10 mouse cellular contexts compared by ENCODE assay signal in the genomic region with DNA sequence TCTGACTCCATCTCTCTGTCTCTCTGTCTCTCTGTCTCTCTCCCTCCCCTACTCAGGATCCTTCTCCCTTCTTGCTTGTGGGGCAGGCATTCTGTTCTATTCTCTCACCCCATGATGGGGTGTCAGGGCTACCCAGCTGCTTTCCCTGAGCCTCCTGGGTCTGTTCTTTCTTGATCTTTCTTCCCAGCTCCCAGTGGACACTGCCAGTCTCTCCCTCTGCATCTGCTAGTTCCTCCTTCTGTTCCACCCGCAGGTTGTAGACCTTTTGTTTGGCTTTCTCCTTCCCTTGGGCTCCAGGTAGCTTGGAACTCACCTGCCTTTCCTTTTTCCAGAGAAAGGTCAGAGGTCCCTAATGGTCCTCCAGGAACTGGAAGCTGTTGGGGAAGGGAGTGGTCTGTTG. TPM values are rescaled to one million over a fixed set of nuclear protein-coding genes. Genes with fewer than 3 reads are reported as not detected.
DNase-seq lines count a peak whose midpoint lies in the region; ATAC-seq and TF ChIP-seq lines count a peak whose summit lies in the region.
"Had no signal": no experiment of that assay in that cellular context is flagged by ENCODE, and none has a peak within 500 bp of the region (broad histone marks: within the 10 kb centered on the region; RNA-seq: fewer than 3 reads in every experiment).

No protein-coding gene starts in this region.

- H3ac ChIP-seq in myocyte (ENCODE audit: control insufficient read depth, insufficient read length), result no peak overlapping the region

- H3K79me2 ChIP-seq in myocyte (ENCODE audit: control insufficient read depth, insufficient read depth), result no peaks in the 10 kb centered on the region

- H3K36me3 ChIP-seq in kidney, embryonic 15.5 days, result peaks cover 30% of the 10 kb centered on the region
- H3K36me3 ChIP-seq in embryonic facial prominence, embryonic 15.5 days, result peaks cover 10% of the 10 kb centered on the region
- no peaks in the 10 kb centered on the region for H3K36me3 ChIP-seq in intestine, postnatal 0 days (ENCODE audit: control insufficient read depth, insufficient read depth)
- no peaks in the 10 kb centered on the region for H3K36me3 ChIP-seq in myocyte (ENCODE audit: control insufficient read depth, insufficient read depth)

- no peak for TF ChIP-seq POLR2A in myocyte (IDR thresholded peaks at IDR 0.05; ENCODE audit: insufficient read length, low read depth)

- 37% methylated on average over 1 of the region's 1 CpGs for WGBS in kidney, embryonic 15.5 days
- 50% methylated on average over 1 of the region's 1 CpGs for WGBS in embryonic facial prominence, embryonic 15.5 days
- WGBS in intestine, postnatal 0 days, result 28% methylated on average over 1 of the region's 1 CpGs

- TF ChIP-seq CTCF in intestine, postnatal 0 days (IDR thresholded peaks at IDR 0.05; ENCODE audit: low read depth), result no peak

- ATAC-seq in kidney, embryonic 15.5 days (replicated peaks; ENCODE audit: low FRiP score), result no peak
- no peak for ATAC-seq in embryonic facial prominence, embryonic 15.5 days (ENCODE audit: insufficient number of reproducible peaks, low FRiP score, low TSS enrichment, low read depth)
- ATAC-seq in intestine, postnatal 0 days, result no peak
- ATAC-seq in inflammation-experienced regulatory T-cells, adult 6 months, result no peak

- no peaks in the 10 kb centered on the region for H3K9me3 ChIP-seq in kidney, embryonic 15.5 days (replicated peaks)
- no peaks in the 10 kb centered on the region for H3K9me3 ChIP-seq in embryonic facial prominence, embryonic 15.5 days (replicated peaks)
- no peaks in the 10 kb centered on the region for H3K9me3 ChIP-seq in intestine, postnatal 0 days (ENCODE audit: control insufficient read depth)

- H3K9ac ChIP-seq in kidney, embryonic 15.5 days, result no peak overlapping the region
- peak overlapping the region; percentile 12; the same call in 1 of the 2 replicates for H3K9ac ChIP-seq in embryonic facial prominence, embryonic 15.5 days
- H3K9ac ChIP-seq in intestine, postnatal 0 days (ENCODE audit: low read depth, low read length), result no peak overlapping the region

- H3K4me2 ChIP-seq in kidney, embryonic 15.5 days, result peak overlapping the region; percentile 90
- peak overlapping the region; percentile 88 for H3K4me2 ChIP-seq in embryonic facial prominence, embryonic 15.5 days (replicated peaks)
- peak overlapping the region; percentile 86 for H3K4me2 ChIP-seq in intestine, postnatal 0 days (replicated peaks; ENCODE audit: low read depth)
- peak overlapping the region; percentile 97 for H3K4me2 ChIP-seq in myocyte (ENCODE audit: low read depth)

- no peaks in the 10 kb centered on the region for H3K27me3 ChIP-seq in kidney, embryonic 15.5 days
- H3K27me3 ChIP-seq in embryonic facial prominence, embryonic 15.5 days, result no peaks in the 10 kb centered on the region
- H3K27me3 ChIP-seq in intestine, postnatal 0 days (replicated peaks; ENCODE audit: control insufficient read depth, insufficient read depth, low read length), result 0 out of 2 replicates have a peak, but pooled peaks cover 4% of the 10 kb centered on the region
- no peaks in the 10 kb centered on the region for H3K27me3 ChIP-seq in myocyte (ENCODE audit: control insufficient read depth, insufficient read depth, insufficient read length)

- peak overlapping the region; percentile 65 for H3K4me3 ChIP-seq in kidney, embryonic 15.5 days (replicated peaks)
- H3K4me3 ChIP-seq in embryonic facial prominence, embryonic 15.5 days (replicated peaks), result peak overlapping the region; percentile 70
- no peak overlapping the region for H3K4me3 ChIP-seq in intestine, postnatal 0 days (ENCODE audit: low read depth, low read length)
- peak overlapping the region; percentile 58 for H3K4me3 ChIP-seq in myocyte

- peaks cover 54% of the 10 kb centered on the region for H3K4me1 ChIP-seq in kidney, embryonic 15.5 days
- peaks cover 48% of the 10 kb centered on the region for H3K4me1 ChIP-seq in embryonic facial prominence, embryonic 15.5 days
- peaks cover 8% of the 10 kb centered on the region for H3K4me1 ChIP-seq in intestine, postnatal 0 days (replicated peaks; ENCODE audit: control insufficient read depth, insufficient read depth, low read length)

- DNase-seq in kidney, adult 18-20 months, result no peak
- DNase-seq in ovary, adult 18-20 months (ENCODE audit: low spot score), result no peak
- no peak for DNase-seq in layer of hippocampus, postnatal 10 days (ENCODE audit: low spot score in 2 of 2)

- peak overlapping the region; percentile 22; the same call in 1 of the 2 replicates for H3K27ac ChIP-seq in kidney, embryonic 15.5 days
- no peak overlapping the region for H3K27ac ChIP-seq in embryonic facial prominence, embryonic 15.5 days (replicated peaks)
- no peak overlapping the region for H3K27ac ChIP-seq in intestine, postnatal 0 days (ENCODE audit: low read depth, low read length)

TF ChIP-seq in myocyte, 11 proteins besides CTCF, POLR2A, EP300 and RAD21:
- TF ChIP-seq POLR2AphosphoS2 (IDR thresholded peaks at IDR 0.05; ENCODE audit: insufficient read length, low read depth) (no peak), TCF3 (IDR thresholded peaks at IDR 0.05; ENCODE audit: insufficient read length, low read depth) (no peak), SRF (IDR thresholded peaks at IDR 0.05; ENCODE audit: control insufficient read depth, insufficient read length, low read depth) (no peak), E2F4 (IDR thresholded peaks at IDR 0.05; ENCODE audit: insufficient read depth) (no peak), REST (IDR thresholded peaks at IDR 0.05; ENCODE audit: insufficient read depth, insufficient read length) (no peak), MYOG (IDR thresholded peaks at IDR 0.05; ENCODE audit: control insufficient read depth in 1 of 3, insufficient read depth in 1 of 3, insufficient read length in 2 of 3, low read depth in 2 of 3) (no peak), MYOD1 (IDR thresholded peaks at IDR 0.05; ENCODE audit: control insufficient read depth in 1 of 3, insufficient read length in 2 of 3, low read depth in 2 of 3) (no peak), CEBPB (IDR thresholded peaks at IDR 0.05; ENCODE audit: insufficient read depth, poor library complexity, severe bottlenecking) (no peak), TCF12 (IDR thresholded peaks at IDR 0.05; ENCODE audit: insufficient read depth, poor library complexity, severe bottlenecking) (no peak), MAX (IDR thresholded peaks at IDR 0.05; ENCODE audit: low read depth) (no peak), USF1 (IDR thresholded peaks at IDR 0.05; ENCODE audit: low read depth) (no peak)

RNA-seq across cellular contexts. Expression of a gene that starts 1.7 kb away (rescaled TPM):
- 16.9 and 21.2 TPM in 2 replicates for polyA plus RNA-seq in kidney, embryonic 15.5 days (2015; fragmentation: Nextera tagmentation; extraction: Ambion mirVana)
- polyA plus RNA-seq in embryonic facial prominence, embryonic 15.5 days (2015; fragmentation: Nextera tagmentation; extraction: Ambion mirVana), result 29.7 and 33.9 TPM in 2 replicates
- 6.5 and 6.9 TPM in 2 replicates for polyA plus RNA-seq in intestine, postnatal 0 days (2015; fragmentation: Nextera tagmentation; extraction: Ambion mirVana)
- polyA plus RNA-seq in myocyte (2012; fragmentation: generic; extraction: Trizol), result 14.4 TPM
- under 1 TPM; 0.18 to 0.61 (median 0.46) TPM for polyA plus RNA-seq in inflammation-experienced regulatory T-cells, adult 6 months (2017; shearing (Covaris generic))
- total RNA-seq in layer of hippocampus, postnatal 10 days (2021), result 100 to 1,000 TPM; 107 TPM

RNA-seq across cellular contexts. Expression of a gene that starts 20.6 kb away (rescaled TPM):
- 10.0 and 10.6 TPM in 2 replicates for polyA plus RNA-seq in kidney, embryonic 15.5 days (2015; fragmentation: Nextera tagmentation; extraction: Ambion mirVana)
- polyA plus RNA-seq in embryonic facial prominence, embryonic 15.5 days (2015; fragmentation: Nextera tagmentation; extraction: Ambion mirVana), result 11.0 and 12.8 TPM in 2 replicates
- polyA plus RNA-seq in intestine, postnatal 0 days (2015; fragmentation: Nextera tagmentation; extraction: Ambion mirVana), result 6.3 and 7.1 TPM in 2 replicates
- polyA plus RNA-seq in myocyte (2012; fragmentation: generic; extraction: Trizol), result 42.4 TPM
- 10 to 100 TPM; 19.1 to 24.8 (median 24.8) TPM for polyA plus RNA-seq in inflammation-experienced regulatory T-cells, adult 6 months (2017; shearing (Covaris generic))
- total RNA-seq in layer of hippocampus, postnatal 10 days (2021), result 100 to 1,000 TPM; 501 TPM

RNA-seq across cellular contexts. Expression of a gene that starts 29.7 kb away (rescaled TPM):
- 49.4 and 56.2 TPM in 2 replicates for polyA plus RNA-seq in kidney, embryonic 15.5 days (2015; fragmentation: Nextera tagmentation; extraction: Ambion mirVana)
- 33.7 and 41.8 TPM in 2 replicates for polyA plus RNA-seq in embryonic facial prominence, embryonic 15.5 days (2015; fragmentation: Nextera tagmentation; extraction: Ambion mirVana)
- 53.2 and 57.4 TPM in 2 replicates for polyA plus RNA-seq in intestine, postnatal 0 days (2015; fragmentation: Nextera tagmentation; extraction: Ambion mirVana)
- polyA plus RNA-seq in myocyte (2012; fragmentation: generic; extraction: Trizol), result 33.3 TPM
- 1 to 10 TPM; 2.4 to 9.2 (median 8.2) TPM for polyA plus RNA-seq in inflammation-experienced regulatory T-cells, adult 6 months (2017; shearing (Covaris generic))
- total RNA-seq in layer of hippocampus, postnatal 10 days (2021), result 10 to 100 TPM; 48.9 to 49.7 TPM

RNA-seq across cellular contexts. Expression of a gene that starts 35.3 kb away (rescaled TPM):
- polyA plus RNA-seq in kidney, embryonic 15.5 days (2015; fragmentation: Nextera tagmentation; extraction: Ambion mirVana), result 1.2 and 1.7 TPM in 2 replicates
- polyA plus RNA-seq in embryonic facial prominence, embryonic 15.5 days (2015; fragmentation: Nextera tagmentation; extraction: Ambion mirVana), result 11.7 and 14.6 TPM in 2 replicates
- polyA plus RNA-seq in intestine, postnatal 0 days (2015; fragmentation: Nextera tagmentation; extraction: Ambion mirVana), result 0.18 and 0.55 TPM in 2 replicates
- polyA plus RNA-seq in myocyte (2012; fragmentation: generic; extraction: Trizol), result 303 TPM
- polyA plus RNA-seq in inflammation-experienced regulatory T-cells, adult 6 months (2017; shearing (Covaris generic)), result not detected
- under 1 TPM; 0.66 to 0.78 TPM for total RNA-seq in layer of hippocampus, postnatal 10 days (2021)
- total RNA-seq: left cerebral cortex, adult 18-20 months had no signal

RNA-seq across cellular contexts. Expression of a gene that starts 44.0 kb away (rescaled TPM):
- not detected in 2 replicates for polyA plus RNA-seq in kidney, embryonic 15.5 days (2015; fragmentation: Nextera tagmentation; extraction: Ambion mirVana)
- polyA plus RNA-seq in embryonic facial prominence, embryonic 15.5 days (2015; fragmentation: Nextera tagmentation; extraction: Ambion mirVana), result 0.25 TPM in 1 of 2 replicates, not detected in the other
- polyA plus RNA-seq in intestine, postnatal 0 days (2015; fragmentation: Nextera tagmentation; extraction: Ambion mirVana), result not detected in 2 replicates
- polyA plus RNA-seq in myocyte (2012; fragmentation: generic; extraction: Trizol), result 0.37 TPM
- not detected for polyA plus RNA-seq in inflammation-experienced regulatory T-cells, adult 6 months (2017; shearing (Covaris generic))
- not detected for total RNA-seq in layer of hippocampus, postnatal 10 days (2021)
- total RNA-seq: gastrocnemius, adult 18-20 months; left cerebral cortex, adult 18-20 months had no signal
